Mouse (Mus musculus): ENCODE results near the gene Gigyf1. TPM values are rescaled to one million over a fixed set of nuclear protein-coding genes. Genes with fewer than 3 reads are reported as not detected.

Gene Gigyf1
- total and polyA plus RNA-seq, 3 experiments = 0.98 to 12.3 (median 5.9) TPM

GRCm38 (mm10) chr5:137568223-137568798 lies 50.0 kb downstream of the Gigyf1 start:
- H3K79me2 ChIP-seq (replicated peaks; ENCODE audit: control insufficient read depth, extremely low read depth, insufficient read depth, poor library complexity, severe bottlenecking) = no peaks in the 10 kb centered on the region
- H3K9me3 ChIP-seq (replicated peaks; ENCODE audit: low read length) = no peaks in the 10 kb centered on the region
- dilution Hi-C loops (cut with MboI; ENCODE audit: extremely low pct_ligation_motif_present, extremely low pct_unique_long_range_greater_than_20kb, low sequenced_read_pairs) = no loop called here
- in situ Hi-C loops (cut with MboI; ENCODE audit: low pct_ligation_motif_present, low pct_unique_long_range_greater_than_20kb, low sequenced_read_pairs) = loop anchor here (5.0 kb wide), 1 partner anchor 36 kb away; the partner anchor contains the start of genes Epo and Gnb2
- H3K4me2 ChIP-seq (ENCODE audit: insufficient read depth, low read depth, poor library complexity, severe bottlenecking) = no peak overlapping the region
- no peak overlapping the region for H3K27ac ChIP-seq (ENCODE audit: insufficient read depth, low read depth)
- TF ChIP-seq SIN3A (IDR thresholded peaks at IDR 0.05; ENCODE audit: low read length) (no peak), GABPA (IDR thresholded peaks at IDR 0.05; ENCODE audit: insufficient replicate concordance, low read depth, low read length) (no peak), E2F4 (IDR thresholded peaks at IDR 0.05; ENCODE audit: insufficient replicate concordance, low read depth, low read length) (no peak), MAZ (IDR thresholded peaks at IDR 0.05; ENCODE audit: low read depth, low read length) (no peak), ZKSCAN1 (IDR thresholded peaks at IDR 0.05; ENCODE audit: borderline replicate concordance, low read depth, low read length) (no peak), ETS1 (conservative IDR thresholded peaks at IDR 0.05; ENCODE audit: low read depth, low read length) (no peak), IRF4 (IDR thresholded peaks at IDR 0.05; ENCODE audit: low read depth, low read length) (no peak), MAFK (IDR thresholded peaks at IDR 0.05; ENCODE audit: insufficient replicate concordance, low read length) (no peak), CHD2 (IDR thresholded peaks at IDR 0.05; ENCODE audit: low read length) (no peak), MEF2A (IDR thresholded peaks at IDR 0.05; ENCODE audit: borderline replicate concordance, low read depth, low read length) (no peak), ZNF384 (IDR thresholded peaks at IDR 0.05; ENCODE audit: low read depth, low read length) (no peak), EP300 (IDR thresholded peaks at IDR 0.05; ENCODE audit: low read length) (no peak), USF2 (conservative IDR thresholded peaks at IDR 0.05; ENCODE audit: low read depth, low read length) (no peak), UBTF (IDR thresholded peaks at IDR 0.05; ENCODE audit: low read depth, low read length) (no peak), USF1 (IDR thresholded peaks at IDR 0.05; ENCODE audit: low read depth, low read length) (no peak), MYC (IDR thresholded peaks at IDR 0.05; ENCODE audit: low read depth, low read length) (no peak)
- H3K9ac ChIP-seq (ENCODE audit: insufficient read depth, low read depth) = no peak overlapping the region
- H3K4me3 ChIP-seq (replicated peaks in 1 of 3; ENCODE audit: low read depth in 2 of 3, low read length in 2 of 3, poor library complexity in 1 of 3) = no peak overlapping the region
- DNase-seq (ENCODE audit: extremely low read depth) = no peak
- H3K36me3 ChIP-seq (replicated peaks in 1 of 2; ENCODE audit: control insufficient read depth in 1 of 2, insufficient read depth in 1 of 2, low read length in 1 of 2) = no peaks in the 10 kb centered on the region
- H3K4me1 ChIP-seq (ENCODE audit: control insufficient read depth in 1 of 2, insufficient read depth in 2 of 2) = peaks cover 2 to 26% of the 10 kb centered on the region in 2 experiments
- H3K27me3 ChIP-seq (replicated peaks) = peaks cover 4% of the 10 kb centered on the region

DNA sequence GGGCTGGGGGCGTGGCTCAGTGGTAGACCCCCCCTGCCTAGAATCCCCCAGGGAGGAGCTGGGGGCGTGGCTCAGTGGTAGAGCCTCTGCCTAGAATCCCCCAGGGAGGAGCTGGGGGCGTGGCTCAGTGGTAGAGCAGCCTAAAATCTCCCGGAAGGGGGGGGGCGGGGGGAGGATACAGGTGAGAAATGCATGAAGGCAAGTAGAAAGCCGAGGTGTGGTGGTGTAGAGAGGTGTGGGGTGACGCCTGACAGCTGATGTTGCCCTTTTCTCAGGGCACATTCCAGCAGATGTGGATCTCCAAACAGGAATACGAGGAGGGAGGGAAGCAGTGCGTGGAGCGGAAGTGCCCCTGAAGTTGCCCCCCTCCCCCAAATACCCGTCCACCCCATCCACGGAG lies 50.7 kb downstream of the Gigyf1 start:
- Histone ChIP-seq H3K79me2 (replicated peaks; ENCODE audit: control insufficient read depth, extremely low read depth, insufficient read depth, poor library complexity, severe bottlenecking) (no peaks in the 10 kb centered on the region), H3K9ac (ENCODE audit: insufficient read depth, low read depth) (no peak overlapping the region), H3K4me2 (ENCODE audit: insufficient read depth, low read depth, poor library complexity, severe bottlenecking) (peak overlapping the region; percentile 70), H3K27me3 (replicated peaks) (peaks cover 6% of the 10 kb centered on the region), H3K36me3 (replicated peaks in 1 of 2; ENCODE audit: control insufficient read depth in 1 of 2, insufficient read depth in 1 of 2, low read length in 1 of 2) (no peaks in the 10 kb centered on the region), H3K4me3 (replicated peaks in 1 of 3; ENCODE audit: low read depth in 2 of 3, low read length in 2 of 3, poor library complexity in 1 of 3) (peak overlapping the region; percentile 1 to 45 (median 29)), H3K4me1 (ENCODE audit: control insufficient read depth in 1 of 2, insufficient read depth in 2 of 2) (peaks cover 2 to 26% of the 10 kb centered on the region in 2 experiments), H3K27ac (ENCODE audit: insufficient read depth, low read depth) (no peak overlapping the region), H3K9me3 (replicated peaks; ENCODE audit: low read length) (no peaks in the 10 kb centered on the region)
- in situ Hi-C loops (cut with MboI; ENCODE audit: low pct_ligation_motif_present, low pct_unique_long_range_greater_than_20kb, low sequenced_read_pairs) (loop anchor here (5.0 kb wide), 1 partner anchor 37 kb away; the partner anchor contains the start of genes Epo and Gnb2), dilution Hi-C loops (cut with MboI; ENCODE audit: extremely low pct_ligation_motif_present, extremely low pct_unique_long_range_greater_than_20kb, low sequenced_read_pairs) (no loop called here)
- TF ChIP-seq UBTF (IDR thresholded peaks at IDR 0.05; ENCODE audit: low read depth, low read length) (no peak), MAFK (IDR thresholded peaks at IDR 0.05; ENCODE audit: insufficient replicate concordance, low read length) (no peak), EP300 (IDR thresholded peaks at IDR 0.05; ENCODE audit: low read length) (no peak), JUN (IDR thresholded peaks at IDR 0.05; ENCODE audit: insufficient read depth, low read depth, low read length) (no peak), ETS1 (conservative IDR thresholded peaks at IDR 0.05; ENCODE audit: low read depth, low read length) (no peak), TCF12 (IDR thresholded peaks at IDR 0.05; ENCODE audit: low read depth, low read length) (no peak), CHD1 (IDR thresholded peaks at IDR 0.05; ENCODE audit: low read depth, low read length) (no peak), PAX5 (IDR thresholded peaks at IDR 0.05; ENCODE audit: low read length) (no peak), MEF2A (IDR thresholded peaks at IDR 0.05; ENCODE audit: borderline replicate concordance, low read depth, low read length) (no peak), SMC3 (IDR thresholded peaks at IDR 0.05; ENCODE audit: low read depth, low read length) (no peak), IRF4 (IDR thresholded peaks at IDR 0.05; ENCODE audit: low read depth, low read length) (no peak), MAZ (IDR thresholded peaks at IDR 0.05; ENCODE audit: low read depth, low read length) (no peak), POLR2AphosphoS2 (IDR thresholded peaks at IDR 0.05; ENCODE audit: low read depth, low read length) (no peak), ZNF384 (IDR thresholded peaks at IDR 0.05; ENCODE audit: low read depth, low read length) (no peak), NRF1 (IDR thresholded peaks at IDR 0.05; ENCODE audit: low read depth, low read length) (no peak), SIN3A (IDR thresholded peaks at IDR 0.05; ENCODE audit: low read length) (no peak), MXI1 (IDR thresholded peaks at IDR 0.05; ENCODE audit: low read depth, low read length) (no peak), CHD2 (IDR thresholded peaks at IDR 0.05; ENCODE audit: low read length) (no peak)
- DNase-seq (ENCODE audit: extremely low read depth) = peak; percentile 54
